Mouse (Mus musculus): ENCODE data around the gene Mcoln2. TPM values are rescaled to one million over a fixed set of nuclear protein-coding genes. Genes with fewer than 3 reads are reported as not detected.
"Not testable (repeated sequence)": the region's sequence is repeated elsewhere in the genome, so short reads cannot be mapped to it uniquely, and the experiment has no call there.

The Mcoln2 gene
- polyA plus RNA-seq, 1 experiment from 2014 or later: 0.84 TPM

DNA sequence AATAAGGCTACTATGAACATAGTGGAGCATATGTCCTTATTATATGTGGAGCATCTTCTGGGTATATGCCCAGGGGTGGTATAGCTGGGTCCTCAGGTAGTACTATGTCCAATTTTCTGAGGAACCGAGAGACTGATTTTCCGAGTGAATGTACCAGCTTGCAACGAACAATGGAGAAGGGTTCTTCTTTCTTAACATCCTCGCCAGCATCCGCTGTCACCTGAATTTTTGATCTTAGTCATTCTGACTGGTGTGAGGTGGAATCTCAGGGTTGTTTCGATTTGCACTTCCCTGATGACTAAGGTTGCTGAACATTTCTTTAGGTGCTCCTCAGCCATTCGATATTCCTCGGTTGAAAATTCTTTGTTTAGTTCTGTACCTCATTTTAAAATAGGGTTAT, 60.1 kb downstream of the Mcoln2 start:
- not testable (repeated sequence) for H3K4me2 ChIP-seq (replicated peaks; ENCODE audit: low read depth, low read length); H3K27me3 ChIP-seq (ENCODE audit: insufficient read depth, low read length); H3K4me1 ChIP-seq (ENCODE audit: insufficient read depth, low read length); H3K9ac ChIP-seq (replicated peaks; ENCODE audit: low read length); H3K36me3 ChIP-seq (ENCODE audit: insufficient read depth, low read length); ATAC-seq (ENCODE audit: low FRiP score, low TSS enrichment); H3K9me3 ChIP-seq (ENCODE audit: low read length); H3K4me3 ChIP-seq (ENCODE audit: low read length); H3K27ac ChIP-seq (ENCODE audit: low read length)
- 93% methylated on average over 8 of the region's 8 CpGs for WGBS

DNA sequence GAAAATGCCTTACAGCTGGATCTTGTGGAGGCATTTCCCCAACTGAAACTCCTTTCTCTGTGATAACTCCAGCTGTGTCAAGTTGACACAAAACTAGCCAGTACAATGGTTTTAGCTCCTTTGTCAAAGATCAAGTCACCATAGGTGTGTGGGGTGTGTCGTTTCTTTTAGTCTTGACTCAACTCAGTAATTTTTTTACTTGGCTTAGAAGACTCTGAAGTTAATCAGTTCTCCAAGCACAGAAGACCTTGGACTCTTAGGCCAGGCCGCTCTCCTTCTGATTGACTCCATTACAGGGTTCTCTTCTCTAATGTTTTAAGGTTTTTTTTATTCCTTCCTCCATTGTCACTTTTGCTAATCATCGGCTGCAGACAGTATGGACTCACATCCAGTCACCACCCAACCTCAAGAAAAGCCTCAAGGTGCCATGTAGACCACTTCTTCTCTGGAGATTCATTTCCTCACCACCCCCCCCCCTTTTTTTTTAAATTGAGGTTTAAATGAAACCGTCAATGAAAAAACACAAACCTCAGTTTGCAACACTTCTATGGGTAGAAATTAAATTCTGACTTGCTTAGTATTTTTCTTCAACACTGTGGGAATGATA, 61.6 kb downstream of the Mcoln2 start:
- 91% methylated on average over 4 of the region's 4 CpGs for WGBS

DNA sequence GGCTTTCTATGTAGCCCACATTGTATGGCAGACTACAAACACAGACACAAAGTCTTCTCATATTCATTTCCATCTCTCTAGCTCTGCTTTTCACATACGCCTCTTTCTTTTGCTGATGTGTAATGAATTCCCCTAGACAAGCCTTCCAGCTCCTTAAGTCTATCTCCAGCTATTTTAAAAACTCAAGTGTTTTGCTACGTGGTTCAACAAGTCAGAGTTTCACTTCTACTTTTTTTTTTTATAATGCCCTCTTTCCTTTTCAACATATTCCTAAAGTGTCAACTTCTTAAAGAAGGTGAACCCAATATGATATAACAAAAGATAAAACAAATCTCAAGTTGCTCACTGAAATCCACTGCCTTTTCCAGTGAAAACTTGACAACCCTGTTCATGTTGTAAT, 62.3 kb downstream of the Mcoln2 start:
- ATAC-seq (ENCODE audit: low FRiP score, low TSS enrichment): no peak
- Histone ChIP-seq H3K27ac (ENCODE audit: low read length) (no peak overlapping the region), H3K4me3 (ENCODE audit: low read length) (no peak overlapping the region), H3K9me3 (ENCODE audit: low read length) (no peaks in the 10 kb centered on the region), H3K27me3 (ENCODE audit: insufficient read depth, low read length) (no peaks in the 10 kb centered on the region), H3K36me3 (ENCODE audit: insufficient read depth, low read length) (no peaks in the 10 kb centered on the region), H3K4me2 (replicated peaks; ENCODE audit: low read depth, low read length) (no peak overlapping the region), H3K4me1 (ENCODE audit: insufficient read depth, low read length) (no peaks in the 10 kb centered on the region), H3K9ac (replicated peaks; ENCODE audit: low read length) (no peak overlapping the region)
- 94% methylated on average over 2 of the region's 2 CpGs for WGBS

More for the DNA sequence above, 61.6 kb downstream of the Mcoln2 start:
- Histone ChIP-seq H3K27me3 (ENCODE audit: insufficient read depth, low read length) (no peaks in the 10 kb centered on the region), H3K4me1 (ENCODE audit: insufficient read depth, low read length) (no peaks in the 10 kb centered on the region), H3K4me2 (replicated peaks; ENCODE audit: low read depth, low read length) (no peak overlapping the region), H3K9ac (replicated peaks; ENCODE audit: low read length) (no peak overlapping the region), H3K36me3 (ENCODE audit: insufficient read depth, low read length) (no peaks in the 10 kb centered on the region), H3K27ac (ENCODE audit: low read length) (no peak overlapping the region), H3K4me3 (ENCODE audit: low read length) (no peak overlapping the region), H3K9me3 (ENCODE audit: low read length) (no peaks in the 10 kb centered on the region)
- no peak for ATAC-seq (ENCODE audit: low FRiP score, low TSS enrichment)

DNA sequence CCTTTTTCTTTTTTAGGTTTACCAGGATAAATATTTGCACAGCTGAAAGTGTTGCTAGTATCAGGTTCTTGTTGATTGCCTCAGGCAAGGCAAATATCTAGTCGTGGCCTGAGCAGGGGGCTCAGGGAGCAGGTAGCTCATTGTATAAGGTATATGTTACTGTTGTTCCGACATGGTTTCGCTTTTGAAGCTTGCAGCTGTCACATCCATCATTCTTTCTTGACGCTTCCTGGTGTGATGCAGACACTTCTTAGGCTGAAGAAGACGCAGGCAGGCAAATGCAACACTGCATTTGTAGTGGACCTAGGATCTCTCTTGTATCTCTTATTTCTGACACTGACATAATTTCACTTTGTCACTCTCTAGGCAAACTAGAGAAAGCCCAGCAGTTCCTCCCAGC, 63.7 kb downstream of the Mcoln2 start:
- WGBS: 35% methylated on average over 5 of the region's 5 CpGs

DNA sequence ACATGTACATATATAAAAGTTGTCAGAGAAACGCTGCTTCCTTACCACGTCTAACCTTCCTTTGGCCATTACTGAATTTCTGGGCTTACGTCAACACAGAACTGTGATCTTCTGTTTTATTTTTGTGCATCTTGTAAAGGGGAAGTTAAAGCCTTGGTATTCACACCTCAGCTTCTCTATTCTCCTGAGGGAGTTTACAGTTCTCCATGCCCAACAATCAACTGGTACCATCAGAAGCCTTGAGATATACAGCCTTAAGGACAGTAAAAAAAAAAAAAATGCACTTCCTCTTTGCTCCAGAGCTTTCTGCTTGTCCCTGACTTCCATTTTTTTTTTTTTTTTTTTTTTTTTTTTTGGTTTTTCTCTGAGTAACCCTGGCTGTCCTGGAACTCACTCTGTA, 66.9 kb downstream of the Mcoln2 start:
- Histone ChIP-seq H3K27me3 (ENCODE audit: insufficient read depth, low read length) (peaks cover 21% of the 10 kb centered on the region), H3K4me1 (ENCODE audit: insufficient read depth, low read length) (peaks cover 4% of the 10 kb centered on the region; the same call in 1 of the 2 replicates), H3K9me3 (ENCODE audit: low read length) (no peaks in the 10 kb centered on the region), H3K27ac (ENCODE audit: low read length) (no peak overlapping the region), H3K9ac (replicated peaks; ENCODE audit: low read length) (no peak overlapping the region), H3K4me2 (replicated peaks; ENCODE audit: low read depth, low read length) (no peak overlapping the region), H3K36me3 (ENCODE audit: insufficient read depth, low read length) (no peaks in the 10 kb centered on the region), H3K4me3 (ENCODE audit: low read length) (no peak overlapping the region)
- ATAC-seq (ENCODE audit: low FRiP score, low TSS enrichment): no peak
- 86% methylated on average over 3 of the region's 3 CpGs for WGBS

More for the DNA sequence above, 63.7 kb downstream of the Mcoln2 start:
- H3K27ac ChIP-seq (ENCODE audit: low read length): no peak overlapping the region
- H3K4me1 ChIP-seq (ENCODE audit: insufficient read depth, low read length): no peaks in the 10 kb centered on the region
- H3K4me2 ChIP-seq (replicated peaks; ENCODE audit: low read depth, low read length): no peak overlapping the region
- H3K9me3 ChIP-seq (ENCODE audit: low read length): no peaks in the 10 kb centered on the region
- H3K9ac ChIP-seq (replicated peaks; ENCODE audit: low read length): no peak overlapping the region
- no peak for ATAC-seq (ENCODE audit: low FRiP score, low TSS enrichment)
- no peaks in the 10 kb centered on the region for H3K36me3 ChIP-seq (ENCODE audit: insufficient read depth, low read length)
- H3K27me3 ChIP-seq (ENCODE audit: insufficient read depth, low read length): no peaks in the 10 kb centered on the region
- H3K4me3 ChIP-seq (ENCODE audit: low read length): no peak overlapping the region

DNA sequence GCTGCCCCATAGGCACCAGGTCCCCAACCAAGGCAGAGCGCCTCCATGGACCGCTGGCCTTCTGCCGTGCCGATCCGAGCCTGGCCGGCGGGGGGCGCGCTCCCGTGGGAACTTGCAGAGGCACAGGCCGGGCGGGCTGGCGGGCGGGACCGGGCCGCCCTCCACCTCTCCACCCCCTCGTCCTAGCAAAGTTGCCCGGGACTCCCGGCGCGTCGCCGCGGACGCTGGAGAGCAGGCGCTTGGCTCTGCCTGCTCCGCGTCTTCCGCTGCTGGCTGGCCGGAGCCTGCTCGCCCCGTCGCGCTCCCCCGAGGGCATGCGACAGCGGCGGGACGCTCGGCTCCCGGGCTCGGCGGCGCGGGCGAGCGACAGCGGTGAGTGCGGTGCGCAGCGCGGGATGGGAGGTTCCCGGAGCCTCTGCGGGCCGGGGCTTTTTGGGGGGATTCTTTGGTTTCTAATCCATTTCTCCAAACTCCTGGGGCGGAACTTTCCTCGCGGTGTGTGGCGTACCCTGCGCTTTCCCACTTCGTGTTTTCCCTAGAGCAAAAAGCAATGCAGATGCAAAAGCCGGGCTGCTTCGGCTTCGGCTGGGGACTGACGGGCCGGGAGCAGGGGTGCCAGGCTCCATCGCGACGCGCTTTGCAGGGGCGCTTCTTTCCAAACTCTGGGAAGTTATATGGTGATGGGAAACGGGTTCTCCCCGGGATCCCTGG, 71.3 kb downstream of the Mcoln2 start, which contains the start of gene Lpar3:
TSS of gene Lpar3 (plus strand) at position 188 of the 711 bp plus-strand sequence.
- under 1% methylated on average over 73 of the region's 73 CpGs for WGBS
- ATAC-seq (ENCODE audit: low FRiP score, low TSS enrichment): peak; percentile 93
- Histone ChIP-seq H3K27ac (ENCODE audit: low read length) (no peak within 1 kb of the TSS), H3K9me3 (ENCODE audit: low read length) (no peaks in the 10 kb centered on the region), H3K4me2 (replicated peaks; ENCODE audit: low read depth, low read length) (peak within 1 kb of the TSS; percentile 85), H3K4me3 (ENCODE audit: low read length) (peak within 1 kb of the TSS; percentile 56), H3K27me3 (ENCODE audit: insufficient read depth, low read length) (peaks cover 35% of the 10 kb centered on the region), H3K4me1 (ENCODE audit: insufficient read depth, low read length) (peaks cover 5% of the 10 kb centered on the region; the same call in 1 of the 2 replicates), H3K9ac (replicated peaks; ENCODE audit: low read length) (peak within 1 kb of the TSS; percentile 55; the same call in 1 of the 2 replicates), H3K36me3 (ENCODE audit: insufficient read depth, low read length) (no peaks in the 10 kb centered on the region)

DNA sequence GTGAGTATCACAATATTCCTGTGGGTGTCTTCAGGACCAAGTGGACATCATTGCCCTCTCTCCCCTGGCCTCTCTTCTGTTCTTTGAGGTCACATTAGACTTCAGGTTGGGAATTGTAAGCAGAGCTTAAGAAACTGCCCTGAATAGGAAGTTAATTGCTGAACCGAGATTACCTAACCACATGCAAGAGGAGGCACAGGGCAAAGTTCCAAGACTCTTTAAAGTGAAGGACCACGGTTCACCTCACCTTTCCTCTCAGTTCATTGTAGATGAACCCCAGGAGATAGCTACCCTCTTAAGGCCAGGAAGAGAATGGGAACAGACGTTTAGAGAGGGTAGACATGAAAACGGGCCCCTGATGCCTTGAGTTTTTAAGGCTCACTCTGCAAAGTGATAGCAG, 74.6 kb downstream of the Mcoln2 start:
- WGBS: 61% methylated on average over 4 of the region's 4 CpGs

DNA sequence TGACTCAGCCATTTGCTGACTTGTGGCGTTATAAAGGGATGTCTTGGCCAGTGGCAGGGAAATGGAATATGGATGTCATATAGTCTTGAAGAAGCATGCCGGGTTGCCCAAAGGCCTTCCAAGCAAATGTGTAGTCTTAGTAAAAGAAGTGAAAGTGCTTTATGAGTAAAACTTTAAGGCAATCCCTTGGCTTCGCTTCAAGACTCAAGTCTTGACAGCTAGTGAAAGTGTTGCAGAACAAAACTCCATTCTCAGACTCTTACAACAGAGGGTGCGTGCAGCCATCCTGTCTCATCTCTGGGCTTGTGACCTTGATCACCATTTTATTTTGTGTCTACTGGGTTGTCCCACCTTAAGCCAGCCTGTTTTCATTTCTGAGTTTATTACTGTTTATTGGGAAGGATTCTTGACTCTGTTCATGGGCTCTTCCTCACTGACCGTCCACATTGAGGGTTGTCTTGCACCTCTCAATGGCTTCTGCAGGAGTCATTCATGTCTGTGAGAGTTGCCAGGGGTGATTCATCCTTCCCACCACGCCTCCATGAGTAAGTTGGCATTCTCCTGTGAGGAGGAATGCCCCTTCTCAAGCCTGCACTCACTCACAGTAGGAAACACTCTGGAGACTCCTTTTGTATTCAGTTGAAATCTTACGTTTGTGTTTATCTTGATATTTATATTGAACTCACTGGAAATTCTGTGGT, 75.6 kb downstream of the Mcoln2 start:
- Histone ChIP-seq H3K36me3 (ENCODE audit: insufficient read depth, low read length) (no peaks in the 10 kb centered on the region), H3K4me3 (ENCODE audit: low read length) (no peak overlapping the region), H3K9me3 (ENCODE audit: low read length) (no peaks in the 10 kb centered on the region), H3K4me2 (replicated peaks; ENCODE audit: low read depth, low read length) (no peak overlapping the region), H3K27ac (ENCODE audit: low read length) (no peak overlapping the region), H3K9ac (replicated peaks; ENCODE audit: low read length) (no peak overlapping the region), H3K4me1 (ENCODE audit: insufficient read depth, low read length) (peaks cover 5% of the 10 kb centered on the region; the same call in 1 of the 2 replicates), H3K27me3 (ENCODE audit: insufficient read depth, low read length) (peaks cover 23% of the 10 kb centered on the region)
- WGBS: 85% methylated on average over 7 of the region's 7 CpGs
- no peak for ATAC-seq (ENCODE audit: low FRiP score, low TSS enrichment)

More for the DNA sequence above, 74.6 kb downstream of the Mcoln2 start:
- Histone ChIP-seq H3K4me1 (ENCODE audit: insufficient read depth, low read length) (peaks cover 5% of the 10 kb centered on the region; the same call in 1 of the 2 replicates), H3K27me3 (ENCODE audit: insufficient read depth, low read length) (peaks cover 31% of the 10 kb centered on the region), H3K4me2 (replicated peaks; ENCODE audit: low read depth, low read length) (no peak overlapping the region), H3K9ac (replicated peaks; ENCODE audit: low read length) (no peak overlapping the region), H3K27ac (ENCODE audit: low read length) (no peak overlapping the region), H3K4me3 (ENCODE audit: low read length) (no peak overlapping the region), H3K36me3 (ENCODE audit: insufficient read depth, low read length) (no peaks in the 10 kb centered on the region), H3K9me3 (ENCODE audit: low read length) (no peaks in the 10 kb centered on the region)
- no peak for ATAC-seq (ENCODE audit: low FRiP score, low TSS enrichment)

DNA sequence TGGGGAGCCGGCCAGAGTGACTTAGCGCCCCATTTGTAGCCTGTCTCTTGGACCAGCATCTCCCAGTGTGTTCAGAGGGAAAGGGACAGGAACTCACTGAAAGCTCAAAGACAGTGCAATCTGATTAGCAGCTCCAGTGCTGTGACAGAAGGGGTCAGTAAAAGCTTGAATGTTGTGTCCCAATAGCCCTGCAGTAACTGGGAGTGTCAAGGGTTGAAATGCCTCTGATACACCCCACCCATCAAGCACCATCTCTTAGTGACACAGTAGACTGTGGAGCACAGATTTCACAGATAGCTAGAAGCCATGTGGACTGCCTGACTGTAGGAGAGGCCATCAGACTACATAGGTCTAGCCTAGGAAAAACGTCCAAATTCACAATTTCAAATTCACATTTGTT, 77.8 kb downstream of the Mcoln2 start:
- Histone ChIP-seq H3K36me3 (ENCODE audit: insufficient read depth, low read length) (no peaks in the 10 kb centered on the region), H3K9me3 (ENCODE audit: low read length) (no peaks in the 10 kb centered on the region), H3K9ac (replicated peaks; ENCODE audit: low read length) (no peak overlapping the region), H3K4me1 (ENCODE audit: insufficient read depth, low read length) (no peaks in the 10 kb centered on the region), H3K27ac (ENCODE audit: low read length) (no peak overlapping the region), H3K27me3 (ENCODE audit: insufficient read depth, low read length) (peaks cover 6% of the 10 kb centered on the region), H3K4me3 (ENCODE audit: low read length) (no peak overlapping the region), H3K4me2 (replicated peaks; ENCODE audit: low read depth, low read length) (no peak overlapping the region)
- WGBS: 54% methylated on average over 3 of the region's 3 CpGs
- no peak for ATAC-seq (ENCODE audit: low FRiP score, low TSS enrichment)

All from kidney, embryonic 16.5 days (tissue).